Mouse (Mus musculus): ENCODE results near the gene Cd82. TPM values are rescaled to one million over a fixed set of nuclear protein-coding genes. Genes with fewer than 3 reads are reported as not detected.
A peak's percentile ranks its signal among the peaks of the same experiment; 100 is the strongest.

Cd82 gene
- total RNA-seq, 2 experiments from 2014 or later = 34.6 to 63.8 TPM

GRCm38 (mm10) chr2:93466314-93466713 is 3.4 kb upstream of the Cd82 start:
- no peak for DNase-seq

GRCm38 (mm10) chr2:93461869-93462714 is 848 bp downstream of the Cd82 start:
- peak; percentile 100 for DNase-seq

GRCm38 (mm10) chr2:93460786-93461469 is 2.0 kb downstream of the Cd82 start:
- no peak for DNase-seq

GRCm38 (mm10) chr2:93459208-93459920 is 3.6 kb downstream of the Cd82 start:
- no peak for DNase-seq

- DNase-seq = peak; percentile 28 to 35
Observed at GRCm38 (mm10) chr2:93458332-93459207, 4.4 kb downstream of the Cd82 start.

GRCm38 (mm10) chr2:93457426-93458130 is 5.4 kb downstream of the Cd82 start:
- peak in 1 of 2 experiments; percentile 28 for DNase-seq

- DNase-seq = peak; percentile 12 to 62
Observed at GRCm38 (mm10) chr2:93456140-93456539, 6.8 kb downstream of the Cd82 start.

- peak in 1 of 2 experiments; percentile 36 for DNase-seq
Observed at GRCm38 (mm10) chr2:93454817-93455591, 7.9 kb downstream of the Cd82 start.

GRCm38 (mm10) chr2:93454334-93454733 is 8.6 kb downstream of the Cd82 start:
- peak; percentile 24 to 26 for DNase-seq

GRCm38 (mm10) chr2:93453046-93453445 is 9.9 kb downstream of the Cd82 start:
- no peak for DNase-seq

- no peak for DNase-seq
Observed at GRCm38 (mm10) chr2:93452506-93452905, 10.4 kb downstream of the Cd82 start.

- no peak for DNase-seq
Observed at GRCm38 (mm10) chr2:93452057-93452456, 10.9 kb downstream of the Cd82 start.

- no peak for DNase-seq
Observed at GRCm38 (mm10) chr2:93451219-93451938, 11.6 kb downstream of the Cd82 start.

- DNase-seq = no peak
Observed at GRCm38 (mm10) chr2:93450695-93451094, 12.2 kb downstream of the Cd82 start.

GRCm38 (mm10) chr2:93449657-93450056 is 13.3 kb downstream of the Cd82 start:
- no peak for DNase-seq

- DNase-seq = no peak
Observed at GRCm38 (mm10) chr2:93448774-93449173, 14.2 kb downstream of the Cd82 start.

- peak in 1 of 2 experiments; percentile 19 for DNase-seq
Observed at GRCm38 (mm10) chr2:93447500-93448249, 15.3 kb downstream of the Cd82 start.

GRCm38 (mm10) chr2:93446606-93447353 is 16.2 kb downstream of the Cd82 start:
- peak; percentile 22 to 32 for DNase-seq
